Mouse (Mus musculus) cerebellum, adult 9-10 months (tissue): Measurements from ENCODE around the gene Pcyt1a.

Experiments used
- DNase-seq: peaks from one replicate; pipeline ENCODE4 v3.0.0; 2022

Gene Pcyt1a

GRCm38 (mm10) chr16:32430474-32431046 lies at the start of gene Pcyt1a:
Gene Pcyt1a, plus strand, starts transcription at chr16:32430921.
- peak; percentile 91 for DNase-seq

- no peak for DNase-seq
Observed at GRCm38 (mm10) chr16:32382901-32383300, 47.8 kb upstream of the Pcyt1a start.

GRCm38 (mm10) chr16:32384885-32385284 lies 45.8 kb upstream of the Pcyt1a start:
- DNase-seq = no peak

- no peak for DNase-seq
Observed at GRCm38 (mm10) chr16:32386826-32387225, 43.9 kb upstream of the Pcyt1a start.

- no peak for DNase-seq
Observed at GRCm38 (mm10) chr16:32389049-32389448, 41.7 kb upstream of the Pcyt1a start.

- no peak for DNase-seq
Observed at GRCm38 (mm10) chr16:32389841-32390240, 40.9 kb upstream of the Pcyt1a start.

- no peak for DNase-seq
Observed at GRCm38 (mm10) chr16:32390882-32391281, 39.8 kb upstream of the Pcyt1a start.

- no peak for DNase-seq
Observed at GRCm38 (mm10) chr16:32395679-32396540, 34.8 kb upstream of the Pcyt1a start.

- DNase-seq = no peak
Observed at GRCm38 (mm10) chr16:32396541-32396835, 34.2 kb upstream of the Pcyt1a start.

- DNase-seq = no peak
Observed at GRCm38 (mm10) chr16:32398206-32398605, 32.5 kb upstream of the Pcyt1a start.

GRCm38 (mm10) chr16:32400267-32400666 lies 30.5 kb upstream of the Pcyt1a start, which contains the start of gene Tm4sf19:
Gene Tm4sf19, plus strand, starts transcription at chr16:32400506.
- DNase-seq = no peak

GRCm38 (mm10) chr16:32401335-32401965 lies 29.3 kb upstream of the Pcyt1a start:
- DNase-seq = no peak

GRCm38 (mm10) chr16:32402818-32403217 lies 27.9 kb upstream of the Pcyt1a start:
- no peak for DNase-seq

- DNase-seq = no peak
Observed at GRCm38 (mm10) chr16:32405716-32406115, 25.0 kb upstream of the Pcyt1a start.

GRCm38 (mm10) chr16:32406671-32407070 lies 24.1 kb upstream of the Pcyt1a start:
- no peak for DNase-seq

- DNase-seq = no peak
Observed at GRCm38 (mm10) chr16:32407730-32408129, 23.0 kb upstream of the Pcyt1a start.

- no peak for DNase-seq
Observed at GRCm38 (mm10) chr16:32417457-32417856, 13.3 kb upstream of the Pcyt1a start.

GRCm38 (mm10) chr16:32419517-32420483 lies 10.9 kb upstream of the Pcyt1a start, which contains the start of gene Tctex1d2:
Gene Tctex1d2, plus strand, starts transcription at chr16:32419702.
- DNase-seq = peak; percentile 94

- DNase-seq = no peak
Observed at GRCm38 (mm10) chr16:32427506-32427905, 3.2 kb upstream of the Pcyt1a start.

- DNase-seq = no peak
Observed at GRCm38 (mm10) chr16:32431047-32431591, 398 bp downstream of the Pcyt1a start.

GRCm38 (mm10) chr16:32431926-32432325 lies 1.2 kb downstream of the Pcyt1a start:
- no peak for DNase-seq

- no peak for DNase-seq
Observed at GRCm38 (mm10) chr16:32433138-32433537, 2.4 kb downstream of the Pcyt1a start.
